Mouse (Mus musculus) spleen, adult 12 weeks (tissue): ENCODE measurements around the gene Msrb1.
A peak's percentile ranks its signal among the peaks of the same experiment; 100 is the strongest.
"Not testable (repeated sequence)": the region's sequence is repeated elsewhere in the genome, so short reads cannot be mapped to it uniquely, and the experiment has no call there.

Source experiments
- DNase-seq: peaks from one replicate; pipeline ENCODE4 v3.0.0; 2022; ENCODE audit warnings: low spot score

Msrb1 gene

GRCm38 (mm10) chr17:24719494-24720222 lies 16.8 kb upstream of the Msrb1 start:
- peak; percentile 92 for DNase-seq

GRCm38 (mm10) chr17:24720616-24721015 lies 15.8 kb upstream of the Msrb1 start:
- DNase-seq: not testable (repeated sequence)

- not testable (repeated sequence) for DNase-seq
These were observed 15.0 kb upstream of the Msrb1 start for GRCm38 (mm10) chr17:24721383-24721955.

GRCm38 (mm10) chr17:24722220-24722924 lies 14.1 kb upstream of the Msrb1 start:
- DNase-seq: no peak

- DNase-seq: no peak
These were observed 13.1 kb upstream of the Msrb1 start for GRCm38 (mm10) chr17:24723122-24723880.

- DNase-seq: no peak
These were observed 12.6 kb upstream of the Msrb1 start for GRCm38 (mm10) chr17:24723881-24724180.

- peak; percentile 93 for DNase-seq
These were observed 12.3 kb upstream of the Msrb1 start, which contains the start of gene Ndufb10 for GRCm38 (mm10) chr17:24724184-24724583. TSS of gene Ndufb10 (minus strand) at chr17:24724478.

GRCm38 (mm10) chr17:24725637-24726390 lies 10.6 kb upstream of the Msrb1 start:
- no peak for DNase-seq

GRCm38 (mm10) chr17:24727618-24728017 lies 8.8 kb upstream of the Msrb1 start, which contains the start of gene Rpl3l:
TSS of gene Rpl3l (plus strand) at chr17:24727820.
- no peak for DNase-seq

GRCm38 (mm10) chr17:24728184-24728583 lies 8.3 kb upstream of the Msrb1 start:
- no peak for DNase-seq

GRCm38 (mm10) chr17:24729067-24729466 lies 7.4 kb upstream of the Msrb1 start:
- DNase-seq: no peak

GRCm38 (mm10) chr17:24730787-24731186 lies 5.7 kb upstream of the Msrb1 start:
- no peak for DNase-seq

GRCm38 (mm10) chr17:24732233-24732935 lies 4.1 kb upstream of the Msrb1 start:
- no peak for DNase-seq

GRCm38 (mm10) chr17:24733434-24734050 lies 2.9 kb upstream of the Msrb1 start:
- DNase-seq: no peak

GRCm38 (mm10) chr17:24734513-24734912 lies 1.9 kb upstream of the Msrb1 start:
- no peak for DNase-seq

GRCm38 (mm10) chr17:24735446-24735845 lies 996 bp upstream of the Msrb1 start:
- DNase-seq: no peak

- no peak for DNase-seq
These were observed 831 bp downstream of the Msrb1 start for GRCm38 (mm10) chr17:24737135-24737810.

GRCm38 (mm10) chr17:24738238-24738637 lies 1.8 kb downstream of the Msrb1 start:
- no peak for DNase-seq

- no peak for DNase-seq
These were observed 3.5 kb downstream of the Msrb1 start for GRCm38 (mm10) chr17:24739926-24740325.

- no peak for DNase-seq
These were observed 5.9 kb downstream of the Msrb1 start for GRCm38 (mm10) chr17:24742307-24742706.
